Mouse (Mus musculus): ENCODE data around the gene Galnt17. TPM values are rescaled to one million over a fixed set of nuclear protein-coding genes. Genes with fewer than 3 reads are reported as not detected.

The Galnt17 gene
- polyA plus RNA-seq, 1 experiment from 2014 or later: 10.9 TPM

- no peaks in the 10 kb centered on the region for H3K27me3 ChIP-seq (replicated peaks; ENCODE audit: control insufficient read depth, insufficient read depth, low read length)
- H3K4me2 ChIP-seq (ENCODE audit: low read length): no peak overlapping the region
- no peaks in the 10 kb centered on the region for H3K36me3 ChIP-seq (ENCODE audit: control insufficient read depth, insufficient read depth)
- no peak overlapping the region for H3K4me3 ChIP-seq (replicated peaks; ENCODE audit: low read length)
- no peak overlapping the region for H3K27ac ChIP-seq (ENCODE audit: low read length)
- 0 out of 2 replicates have a peak, but pooled peaks cover 2% of the 10 kb centered on the region for H3K4me1 ChIP-seq (replicated peaks; ENCODE audit: control insufficient read depth, insufficient read depth, low read length)
- 9% methylated on average over 9 of the region's 11 CpGs for WGBS
- no peak for ATAC-seq
- no peak overlapping the region for H3K9ac ChIP-seq (replicated peaks; ENCODE audit: low read depth, low read length)
- H3K9me3 ChIP-seq (ENCODE audit: control insufficient read depth, low read length): no peaks in the 10 kb centered on the region
Measured at GRCm38 (mm10) chr5:130852182-130852581, 456.1 kb downstream of the Galnt17 start.

- Histone ChIP-seq H3K36me3 (ENCODE audit: control insufficient read depth, insufficient read depth) (no peaks in the 10 kb centered on the region), H3K9ac (replicated peaks; ENCODE audit: low read depth, low read length) (no peak overlapping the region), H3K27me3 (replicated peaks; ENCODE audit: control insufficient read depth, insufficient read depth, low read length) (no peaks in the 10 kb centered on the region), H3K4me2 (ENCODE audit: low read length) (no peak overlapping the region), H3K4me1 (replicated peaks; ENCODE audit: control insufficient read depth, insufficient read depth, low read length) (0 out of 2 replicates have a peak, but pooled peaks cover 2% of the 10 kb centered on the region), H3K4me3 (replicated peaks; ENCODE audit: low read length) (no peak overlapping the region), H3K27ac (ENCODE audit: low read length) (no peak overlapping the region), H3K9me3 (ENCODE audit: control insufficient read depth, low read length) (no peaks in the 10 kb centered on the region)
- WGBS: 49% methylated on average over 4 of the region's 4 CpGs
- ATAC-seq: no peak
Measured at GRCm38 (mm10) chr5:130849610-130850009, 458.7 kb downstream of the Galnt17 start.

- H3K4me1 ChIP-seq (replicated peaks; ENCODE audit: control insufficient read depth, insufficient read depth, low read length): 0 out of 2 replicates have a peak, but pooled peaks cover 2% of the 10 kb centered on the region
- H3K9ac ChIP-seq (replicated peaks; ENCODE audit: low read depth, low read length): no peak overlapping the region
- H3K4me3 ChIP-seq (replicated peaks; ENCODE audit: low read length): no peak overlapping the region
- H3K4me2 ChIP-seq (ENCODE audit: low read length): no peak overlapping the region
- no peaks in the 10 kb centered on the region for H3K27me3 ChIP-seq (replicated peaks; ENCODE audit: control insufficient read depth, insufficient read depth, low read length)
- ATAC-seq: no peak
- H3K36me3 ChIP-seq (ENCODE audit: control insufficient read depth, insufficient read depth): no peaks in the 10 kb centered on the region
- 89% methylated on average over 6 of the region's 6 CpGs for WGBS
- no peak overlapping the region for H3K27ac ChIP-seq (ENCODE audit: low read length)
- H3K9me3 ChIP-seq (ENCODE audit: control insufficient read depth, low read length): no peaks in the 10 kb centered on the region
Measured at GRCm38 (mm10) chr5:130848562-130848961, 459.7 kb downstream of the Galnt17 start.

- Histone ChIP-seq H3K27me3 (replicated peaks; ENCODE audit: control insufficient read depth, insufficient read depth, low read length) (no peaks in the 10 kb centered on the region), H3K4me1 (replicated peaks; ENCODE audit: control insufficient read depth, insufficient read depth, low read length) (no peaks in the 10 kb centered on the region), H3K9me3 (ENCODE audit: control insufficient read depth, low read length) (0 out of 2 replicates have a peak, but pooled peaks cover 4% of the 10 kb centered on the region), H3K27ac (ENCODE audit: low read length) (no peak overlapping the region), H3K4me2 (ENCODE audit: low read length) (no peak overlapping the region), H3K4me3 (replicated peaks; ENCODE audit: low read length) (no peak overlapping the region), H3K36me3 (ENCODE audit: control insufficient read depth, insufficient read depth) (no peaks in the 10 kb centered on the region), H3K9ac (replicated peaks; ENCODE audit: low read depth, low read length) (no peak overlapping the region)
- 90% methylated on average over 2 of the region's 2 CpGs for WGBS
- no peak for ATAC-seq
Measured at GRCm38 (mm10) chr5:130825797-130826196, 482.5 kb downstream of the Galnt17 start.
